16 mouse cellular contexts compared by ENCODE assay signal in the genomic region with DNA sequence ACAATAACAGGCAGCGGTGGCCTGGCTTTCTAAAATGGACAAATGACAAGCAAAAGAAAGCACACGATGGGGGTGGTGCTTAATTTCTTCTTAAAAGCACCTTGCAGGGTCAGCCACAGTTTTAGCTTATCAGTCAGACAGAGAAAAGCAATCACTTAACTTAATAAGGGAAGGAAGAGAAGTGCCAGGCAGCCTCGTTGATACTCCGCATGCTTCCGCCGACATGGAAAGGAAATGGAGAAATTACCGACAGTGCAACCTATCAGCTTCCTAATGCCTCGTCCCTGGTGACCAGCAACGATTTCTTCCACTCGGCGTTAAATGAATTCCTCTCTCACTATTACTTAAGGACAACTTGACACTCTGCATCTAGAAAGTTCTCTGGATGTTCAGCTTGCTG.
DNase-seq lines count a peak whose midpoint lies in the region; ATAC-seq and TF ChIP-seq lines count a peak whose summit lies in the region.
"Had no signal": no experiment of that assay in that cellular context is flagged by ENCODE, and none has a peak within 500 bp of the region (broad histone marks: within the 10 kb centered on the region; RNA-seq: fewer than 3 reads in every experiment).

No protein-coding gene starts in this region.

- no peak overlapping the region for H3K9ac ChIP-seq in heart, embryonic 12.5 days
- H3K9ac ChIP-seq in lung, postnatal 0 days (replicated peaks; ENCODE audit: low read depth), result no peak overlapping the region
- H3K9ac ChIP-seq in intestine, embryonic 15.5 days, result no peak overlapping the region
- no peak overlapping the region for H3K9ac ChIP-seq in stomach, postnatal 0 days (ENCODE audit: low read length)
- H3K9ac ChIP-seq: kidney, embryonic 15.5 days; liver, embryonic 14.5 days; midbrain, embryonic 15.5 days had no signal

- no peaks in the 10 kb centered on the region for H3K36me3 ChIP-seq in heart, embryonic 12.5 days
- H3K36me3 ChIP-seq in lung, postnatal 0 days (ENCODE audit: insufficient read depth, low read length), result no peaks in the 10 kb centered on the region
- H3K36me3 ChIP-seq in intestine, embryonic 15.5 days, result no peaks in the 10 kb centered on the region
- H3K36me3 ChIP-seq in stomach, postnatal 0 days (ENCODE audit: control insufficient read depth, insufficient read depth, low read length), result no peaks in the 10 kb centered on the region
- H3K36me3 ChIP-seq: kidney, embryonic 15.5 days; midbrain, embryonic 15.5 days had no signal

- no peak for DNase-seq in heart, postnatal 10 days
- DNase-seq in lung, postnatal 0 days (ENCODE audit: low spot score), result no peak
- no peak for DNase-seq in lung, adult 18-20 months
- DNase-seq in stomach, postnatal 0 days (ENCODE audit: low spot score), result no peak
- DNase-seq in urinary bladder, postnatal 4 days (ENCODE audit: low spot score in 2 of 2), result no peak
- DNase-seq: adrenal gland, adult 8-10 months; gastrocnemius, postnatal 14 days; thymus, adult 18-20 months had no signal

- no peak for ATAC-seq in heart, embryonic 12.5 days (ENCODE audit: insufficient number of reproducible peaks, low FRiP score)
- no peak for ATAC-seq in lung, postnatal 0 days
- no peak for ATAC-seq in intestine, embryonic 15.5 days
- no peak for ATAC-seq in stomach, postnatal 0 days (ENCODE audit: low FRiP score, low TSS enrichment)
- ATAC-seq: CD4-positive, CD25-positive, alpha-beta regulatory T cell, adult 4 months; forebrain, embryonic 14.5 days; midbrain, embryonic 15.5 days; Patski had no signal

- no peaks in the 10 kb centered on the region for H3K27me3 ChIP-seq in heart, embryonic 12.5 days (replicated peaks)
- no peaks in the 10 kb centered on the region for H3K27me3 ChIP-seq in lung, postnatal 0 days (replicated peaks; ENCODE audit: insufficient read depth, low read length)
- no peaks in the 10 kb centered on the region for H3K27me3 ChIP-seq in intestine, embryonic 15.5 days (replicated peaks)
- H3K27me3 ChIP-seq in stomach, postnatal 0 days (ENCODE audit: control insufficient read depth, insufficient read depth, low read length), result no peaks in the 10 kb centered on the region
- H3K27me3 ChIP-seq: kidney, embryonic 15.5 days; midbrain, embryonic 15.5 days; Patski had no signal

- H3K4me2 ChIP-seq in heart, embryonic 12.5 days, result peak overlapping the region; percentile 31
- no peak overlapping the region for H3K4me2 ChIP-seq in lung, postnatal 0 days (replicated peaks; ENCODE audit: low read depth, low read length)
- H3K4me2 ChIP-seq in intestine, embryonic 15.5 days (replicated peaks), result no peak overlapping the region
- no peak overlapping the region for H3K4me2 ChIP-seq in stomach, postnatal 0 days (replicated peaks; ENCODE audit: low read depth)
- H3K4me2 ChIP-seq: kidney, embryonic 15.5 days; midbrain, embryonic 15.5 days had no signal

- no peak for TF ChIP-seq CTCF in lung, postnatal 0 days (IDR thresholded peaks at IDR 0.05)
- TF ChIP-seq CTCF in stomach, postnatal 0 days (IDR thresholded peaks at IDR 0.05; ENCODE audit: low read depth), result no peak

- H3K4me1 ChIP-seq in heart, embryonic 12.5 days (replicated peaks), result peaks cover 59% of the 10 kb centered on the region
- H3K4me1 ChIP-seq in lung, postnatal 0 days (ENCODE audit: insufficient read depth, low read depth, low read length), result peaks cover 10% of the 10 kb centered on the region; the same call in 1 of the 2 replicates
- peaks cover 50% of the 10 kb centered on the region for H3K4me1 ChIP-seq in intestine, embryonic 15.5 days (replicated peaks)
- peaks cover 22% of the 10 kb centered on the region for H3K4me1 ChIP-seq in stomach, postnatal 0 days (replicated peaks; ENCODE audit: control insufficient read depth, insufficient read depth)

- no peak for TF ChIP-seq EP300 in lung, postnatal 0 days (IDR thresholded peaks at IDR 0.05)
- TF ChIP-seq EP300 in stomach, postnatal 0 days (optimal IDR thresholded peaks at IDR 0.05), result no peak

- 19% methylated on average over 11 of the region's 11 CpGs for whole genome bisulfite sequencing in heart, embryonic 12.5 days
- WGBS in lung, postnatal 0 days, result 17% methylated on average over 11 of the region's 11 CpGs
- 44% methylated on average over 11 of the region's 11 CpGs for WGBS in intestine, embryonic 15.5 days
- 42% methylated on average over 11 of the region's 11 CpGs for WGBS in stomach, postnatal 0 days

- H3K9me3 ChIP-seq in heart, embryonic 12.5 days (replicated peaks), result no peaks in the 10 kb centered on the region
- no peaks in the 10 kb centered on the region for H3K9me3 ChIP-seq in lung, postnatal 0 days (ENCODE audit: low read length)
- no peaks in the 10 kb centered on the region for H3K9me3 ChIP-seq in intestine, embryonic 15.5 days
- H3K9me3 ChIP-seq in stomach, postnatal 0 days (ENCODE audit: control insufficient read depth, low read length), result no peaks in the 10 kb centered on the region
- H3K9me3 ChIP-seq: kidney, embryonic 15.5 days; midbrain, embryonic 15.5 days had no signal

- H3K27ac ChIP-seq in heart, embryonic 12.5 days (ENCODE audit: poor library complexity, severe bottlenecking), result 0 out of 2 replicates have a peak overlapping the region, but pooled peaks have one; percentile 22
- 0 out of 2 replicates have a peak overlapping the region, but pooled peaks have one; percentile 2 for H3K27ac ChIP-seq in lung, postnatal 0 days (ENCODE audit: low read length)
- H3K27ac ChIP-seq in intestine, embryonic 15.5 days, result 0 out of 2 replicates have a peak overlapping the region, but pooled peaks have one; percentile 13
- H3K27ac ChIP-seq in stomach, postnatal 0 days (replicated peaks), result 0 out of 2 replicates have a peak overlapping the region, but pooled peaks have one; percentile 40
- H3K27ac ChIP-seq: kidney, embryonic 15.5 days; liver, embryonic 14.5 days; midbrain, embryonic 15.5 days had no signal

- intact Hi-C loops in heart, postnatal 10 days (cut with DNase I), result no loop called here

- no peak overlapping the region for H3K4me3 ChIP-seq in heart, embryonic 12.5 days
- no peak overlapping the region for H3K4me3 ChIP-seq in lung, postnatal 0 days (ENCODE audit: low read depth, low read length)
- no peak overlapping the region for H3K4me3 ChIP-seq in intestine, embryonic 15.5 days (replicated peaks)
- H3K4me3 ChIP-seq in stomach, postnatal 0 days (ENCODE audit: low read depth, low read length), result no peak overlapping the region
- H3K4me3 ChIP-seq: kidney, embryonic 15.5 days; midbrain, embryonic 15.5 days had no signal
